Mouse (Mus musculus): ENCODE measurements around the gene Tgfbr2. TPM values are rescaled to one million over a fixed set of nuclear protein-coding genes. Genes with fewer than 3 reads are reported as not detected.
"Not testable (repeated sequence)": the region's sequence is repeated elsewhere in the genome, so short reads cannot be mapped to it uniquely, and the experiment has no call there.

Gene Tgfbr2
- total RNA-seq, 4 experiments from 2014 or later: 33.5 to 39.3 (median 35.0) TPM

DNA sequence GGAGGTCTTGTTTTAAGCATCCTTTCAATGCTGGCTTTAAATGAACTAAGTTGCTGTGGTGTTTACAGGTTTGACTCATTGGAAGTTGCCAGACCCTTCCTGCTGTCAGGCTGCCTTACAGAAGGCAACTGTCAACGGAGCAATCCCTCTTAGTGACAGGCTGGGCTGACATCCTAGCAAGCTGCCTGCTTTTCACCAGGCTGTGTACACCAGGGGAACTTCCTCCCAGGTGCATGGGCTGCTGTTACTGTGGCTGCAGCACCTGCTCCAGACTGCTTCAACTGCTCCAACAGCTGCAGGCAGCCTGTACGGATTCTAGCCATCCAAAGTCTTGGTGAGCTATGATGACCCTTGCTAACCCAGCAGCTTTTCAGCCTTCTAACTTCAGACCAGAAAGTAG is 98.2 kb downstream of the Tgfbr2 start:
- no peak for DNase-seq (ENCODE audit: low spot score)

DNA sequence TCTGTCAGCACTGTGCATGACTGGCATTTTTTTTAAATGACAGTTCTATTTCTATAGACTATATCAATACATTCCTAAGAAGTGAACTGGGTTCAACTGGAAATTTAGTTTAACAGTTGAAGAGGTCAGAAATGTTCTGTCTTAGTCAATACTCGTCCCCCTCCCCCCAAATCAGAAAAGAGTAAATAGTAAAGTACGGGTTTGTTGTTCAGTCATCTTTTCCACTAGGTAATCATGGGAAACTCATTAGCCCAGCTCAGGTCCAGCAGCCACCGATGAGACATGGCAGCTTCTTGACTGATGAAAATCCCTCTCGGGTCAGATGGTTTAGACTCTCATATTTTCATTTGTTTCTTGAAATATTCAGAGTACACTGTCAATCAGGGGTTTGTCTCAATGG is 99.0 kb downstream of the Tgfbr2 start:
- no peak for DNase-seq (ENCODE audit: low spot score)

DNA sequence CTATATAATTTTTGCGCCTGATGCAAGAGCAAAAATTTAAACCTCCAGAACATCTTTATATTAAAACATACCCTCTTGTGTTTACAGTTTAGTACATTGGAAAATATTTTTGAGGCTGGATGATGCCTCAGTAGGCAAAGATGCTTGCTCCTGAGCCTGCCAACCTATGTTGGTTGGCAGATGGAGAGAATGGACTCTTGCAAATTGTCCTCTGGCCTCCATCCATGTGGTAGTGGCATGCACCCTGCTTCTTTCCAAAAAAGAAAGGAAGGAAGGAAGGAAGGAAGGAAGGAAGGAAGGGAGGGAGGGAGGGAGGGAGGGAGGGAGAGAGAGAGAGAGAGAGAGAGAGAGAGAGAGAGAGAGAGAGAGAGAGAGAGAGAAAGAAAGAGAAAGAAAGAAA is 103.6 kb downstream of the Tgfbr2 start:
- DNase-seq (ENCODE audit: low spot score): not testable (repeated sequence)

DNA sequence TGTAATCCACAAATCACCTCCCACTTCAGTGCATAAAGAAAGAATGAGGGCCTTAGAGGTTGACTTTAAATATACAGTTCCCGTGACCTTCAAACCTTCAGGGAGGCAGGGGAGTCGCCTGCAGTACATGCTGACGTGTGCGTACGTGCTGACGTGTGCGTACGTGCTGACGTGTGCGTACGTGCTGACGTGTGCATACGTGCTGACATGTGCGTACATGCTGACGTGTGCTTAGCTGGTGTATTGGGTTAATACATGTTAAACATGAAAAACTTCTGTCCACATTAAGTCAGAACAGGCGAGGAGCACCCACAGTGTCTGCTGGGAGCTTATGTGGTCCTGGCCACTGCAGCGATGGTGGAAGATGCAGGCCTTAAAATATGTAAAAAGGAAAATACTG is 110.4 kb downstream of the Tgfbr2 start:
- no peak for DNase-seq (ENCODE audit: low spot score)

DNA sequence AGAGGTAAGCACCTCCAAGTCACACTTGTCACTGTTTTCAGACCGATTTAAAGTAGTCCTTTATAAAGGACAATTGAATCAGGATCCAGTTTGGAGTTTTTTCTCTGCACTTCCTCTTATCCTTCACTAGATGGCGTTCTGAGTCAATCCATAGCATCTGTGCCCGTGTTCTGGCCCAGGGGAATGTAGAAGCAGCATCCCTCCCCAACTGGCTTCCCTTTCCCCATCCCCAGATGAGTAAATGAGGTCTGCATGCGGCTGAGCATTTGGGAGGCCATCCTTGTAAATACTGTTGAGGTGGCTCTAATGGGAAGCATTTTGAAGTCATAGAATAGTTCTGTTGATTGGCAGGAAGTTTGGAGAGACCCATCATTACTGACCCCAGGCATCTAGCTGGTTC is 114.5 kb downstream of the Tgfbr2 start:
- peak; percentile 19 for DNase-seq (ENCODE audit: low spot score)

DNA sequence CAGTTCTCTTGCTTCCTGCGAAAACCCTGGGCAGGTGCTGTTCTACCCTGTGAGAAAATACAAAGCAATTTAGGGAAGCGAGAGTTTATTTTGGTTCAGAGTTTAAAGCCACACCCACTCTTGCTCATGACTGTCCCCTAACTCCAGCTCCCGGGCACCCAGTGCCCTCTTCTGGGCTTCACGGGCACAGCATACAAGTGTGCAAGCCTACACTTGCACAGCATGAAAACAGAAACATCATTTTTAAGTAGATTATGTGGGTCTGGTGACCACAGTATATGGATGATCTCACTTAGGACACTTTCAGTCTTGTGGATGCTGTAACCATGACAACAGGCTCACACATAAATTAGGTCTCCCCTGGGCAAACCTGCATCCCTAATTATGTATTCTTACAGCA is 116.0 kb downstream of the Tgfbr2 start:
- DNase-seq (ENCODE audit: low spot score): no peak

DNA sequence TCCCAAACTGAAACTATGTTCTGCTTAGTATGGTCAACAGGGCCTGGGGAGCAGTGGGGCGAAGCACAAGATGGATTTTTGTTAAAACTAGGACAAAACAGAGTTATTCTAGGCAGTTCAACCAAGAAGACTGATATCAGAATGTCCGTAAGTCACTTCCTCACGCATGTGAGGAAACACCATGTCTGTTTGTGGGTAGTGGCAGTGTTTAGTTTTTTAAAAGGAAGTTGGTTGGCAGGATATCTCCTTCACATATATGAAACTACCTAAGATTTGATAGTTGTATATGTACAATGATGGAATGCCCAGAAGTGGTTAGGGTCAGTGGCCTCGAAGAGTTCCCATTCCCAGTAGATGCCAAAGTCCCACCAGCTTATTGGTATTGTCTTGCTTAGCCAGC is 116.7 kb downstream of the Tgfbr2 start:
- DNase-seq (ENCODE audit: low spot score): no peak

DNA sequence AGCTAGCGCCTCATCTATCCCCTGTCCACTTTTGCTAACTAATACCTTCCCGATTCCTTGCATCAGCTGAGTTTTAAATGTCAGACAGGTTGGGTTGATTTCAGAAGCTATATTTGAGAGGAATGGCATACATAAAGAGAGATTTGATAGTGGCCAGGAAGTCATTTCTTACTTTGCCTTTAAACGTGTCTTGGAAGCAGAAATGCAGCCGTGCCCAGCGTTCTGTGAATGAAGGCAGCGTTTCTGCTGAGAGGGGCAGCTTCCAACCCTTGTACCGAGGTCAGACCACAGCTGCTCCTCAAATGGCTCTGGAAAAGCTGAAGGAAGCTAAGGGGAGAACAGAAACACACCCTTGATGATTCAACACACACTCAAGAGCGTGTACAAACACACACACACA is 121.2 kb downstream of the Tgfbr2 start:
- no peak for DNase-seq (ENCODE audit: low spot score)

DNA sequence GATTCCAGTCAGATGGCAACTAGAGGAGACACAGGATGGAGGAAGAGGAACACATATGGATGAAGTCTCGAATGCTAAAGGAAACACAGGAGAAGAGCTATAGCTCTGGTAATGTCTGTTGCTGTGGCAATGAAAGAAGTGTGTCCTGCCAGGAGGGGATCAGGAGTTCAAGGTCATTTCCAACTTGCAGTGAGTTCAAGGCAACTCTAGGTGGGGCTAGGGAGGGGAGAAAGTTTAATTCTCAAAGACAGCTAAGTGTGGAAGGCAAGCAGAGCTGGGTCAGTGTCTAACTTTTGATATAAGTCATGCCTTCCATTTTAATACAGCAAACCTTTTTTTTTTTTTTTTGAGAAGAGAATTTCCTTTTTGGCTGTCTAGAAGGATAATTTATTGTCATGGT is 125.2 kb downstream of the Tgfbr2 start:
- DNase-seq (ENCODE audit: low spot score): no peak

DNA sequence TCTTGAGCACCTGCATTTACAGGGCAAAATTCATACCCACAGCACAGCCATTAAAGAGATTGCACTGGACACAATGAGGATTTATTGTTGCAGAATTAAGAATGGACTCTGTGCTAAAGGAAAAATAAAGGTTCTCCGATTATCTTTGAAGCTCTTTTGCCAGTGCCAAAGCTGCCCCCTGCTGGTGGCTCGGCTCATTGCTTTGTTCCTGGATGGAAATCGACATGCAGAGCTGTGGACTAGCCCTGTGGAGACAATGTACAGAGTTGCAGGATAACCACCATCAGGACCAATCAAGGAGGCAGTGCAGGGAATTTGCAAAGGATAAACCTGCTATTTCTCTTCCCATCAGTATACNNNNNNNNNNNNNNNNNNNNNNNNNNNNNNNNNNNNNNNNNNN is 133.4 kb downstream of the Tgfbr2 start:
- DNase-seq (ENCODE audit: low spot score): peak; percentile 58

DNA sequence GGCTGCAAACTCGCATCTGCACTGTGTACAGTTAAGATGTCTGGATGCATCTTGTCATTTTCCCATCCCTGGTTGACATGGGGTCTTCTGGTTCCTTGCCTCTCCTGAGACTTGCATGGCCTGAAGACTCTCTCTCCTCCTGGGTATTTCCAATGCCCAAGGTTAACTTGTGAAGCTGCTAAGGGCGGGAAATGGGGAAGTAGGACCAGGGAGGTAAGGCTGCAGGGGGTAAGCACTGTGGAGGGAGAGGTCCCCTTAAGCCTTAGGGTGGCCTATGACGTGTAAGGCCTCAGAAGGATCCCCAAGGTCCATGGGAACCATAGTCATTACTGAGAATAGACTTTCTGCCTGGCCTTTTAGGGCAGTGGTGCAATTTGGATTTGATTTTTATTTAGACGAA is 133.8 kb downstream of the Tgfbr2 start:
- no peak for DNase-seq (ENCODE audit: low spot score)

DNA sequence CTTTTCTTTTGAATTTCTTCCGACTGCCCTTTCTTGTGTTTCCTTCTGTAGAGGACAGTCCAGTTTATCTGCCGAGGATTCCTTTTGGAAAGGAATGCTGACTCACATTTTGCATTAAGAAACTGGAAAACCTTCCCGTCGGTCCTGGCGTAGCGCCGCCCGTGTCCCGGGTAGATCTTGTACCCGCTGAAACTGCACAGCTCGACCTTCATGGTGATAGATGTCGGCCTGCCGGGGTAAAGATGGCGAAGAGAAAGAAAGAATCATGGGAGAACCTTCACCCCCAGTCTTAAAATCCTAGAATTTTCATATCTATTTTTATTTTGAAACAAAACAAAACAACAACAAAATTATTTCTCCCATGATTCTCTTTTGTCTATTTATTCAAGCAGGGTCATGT is 134.3 kb downstream of the Tgfbr2 start:
- DNase-seq (ENCODE audit: low spot score): not testable (repeated sequence)

DNA sequence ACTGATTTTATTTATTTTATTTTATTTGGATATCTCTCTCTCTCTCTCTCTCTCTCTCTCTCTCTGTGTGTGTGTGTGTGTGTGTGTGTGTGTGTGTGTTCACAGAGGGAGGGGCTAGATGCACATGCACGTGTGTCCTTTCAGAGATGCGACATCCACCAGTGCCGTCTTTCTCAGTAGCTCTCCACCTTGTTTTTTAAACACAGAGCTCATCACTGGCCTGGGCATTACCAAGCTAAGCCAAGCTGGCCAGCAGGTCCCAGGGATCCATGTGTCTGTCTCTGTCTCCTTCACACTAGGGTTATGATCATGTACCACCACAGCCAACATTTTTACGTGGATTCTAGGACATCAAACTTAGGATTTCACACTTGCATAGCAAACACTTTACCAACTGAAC is 135.2 kb downstream of the Tgfbr2 start:
- no peak for DNase-seq (ENCODE audit: low spot score)

DNA sequence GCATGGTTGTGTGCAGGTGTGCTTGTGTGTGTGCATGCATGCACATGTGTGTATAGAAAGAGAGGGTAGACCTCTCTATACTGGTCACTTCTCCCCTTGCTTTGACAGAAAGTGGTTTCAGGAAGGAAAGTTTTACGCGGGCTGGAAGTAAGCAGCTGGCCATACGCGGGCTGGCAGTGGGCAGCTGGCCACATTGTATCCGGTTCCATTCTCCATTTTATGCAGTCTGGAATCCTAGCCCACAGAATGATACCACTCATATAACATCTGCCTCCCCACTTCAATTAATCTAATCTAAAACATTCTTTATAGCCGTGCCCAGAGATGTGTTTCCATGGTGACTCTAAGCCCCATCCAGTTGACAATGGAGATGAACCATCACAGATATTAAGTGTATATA is 136.9 kb downstream of the Tgfbr2 start:
- no peak for DNase-seq (ENCODE audit: low spot score)

All from heart, adult 8-10 months (tissue).